Mouse (Mus musculus) gastrocnemius, postnatal 25 days (tissue): ENCODE results near the gene Cstb. TPM values are rescaled to one million over a fixed set of nuclear protein-coding genes. Genes with fewer than 3 reads are reported as not detected.
"Not testable (repeated sequence)": the region's sequence is repeated elsewhere in the genome, so short reads cannot be mapped to it uniquely, and the experiment has no call there.

Experiments used
- DNase-seq: peaks from one replicate; pipeline ENCODE4 v3.0.0; 2022
- total RNA-seq, 2 experiments: library from RNA; stranded (reverse); gene quantifications; 1 replicate in 1 of 2; 2 replicates in 1 of 2; pipeline ENCODE4 v1.2.3; 2021

Cstb gene
- total RNA-seq, 2 experiments from 2014 or later: 12.5 to 17.1 TPM

GRCm38 (mm10) chr10:78414936-78415335 lies 10.5 kb upstream of the Cstb start:
- DNase-seq: not testable (repeated sequence)

GRCm38 (mm10) chr10:78417888-78418287 lies 7.6 kb upstream of the Cstb start:
- DNase-seq: no peak

GRCm38 (mm10) chr10:78418791-78419190 lies 6.7 kb upstream of the Cstb start:
- no peak for DNase-seq

DNA sequence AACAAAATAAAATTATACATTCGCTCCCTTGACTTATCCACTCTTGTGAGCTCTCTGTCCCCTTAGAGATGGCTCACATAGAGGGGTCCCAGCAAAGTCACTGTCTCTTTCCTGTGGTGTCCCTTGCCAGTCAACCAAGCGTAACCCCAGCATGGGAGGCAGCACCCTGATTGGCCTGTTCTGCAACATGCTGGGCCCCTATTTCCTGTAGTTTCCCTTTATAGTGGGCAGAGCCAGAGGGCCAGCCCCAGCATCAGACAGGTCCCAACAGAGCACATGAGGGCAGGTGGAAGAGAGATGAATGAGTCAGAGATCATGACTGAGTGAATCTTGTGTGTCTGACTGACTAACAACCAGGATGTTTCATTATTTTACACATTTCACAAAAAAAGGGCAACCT lies 4.5 kb upstream of the Cstb start:
- DNase-seq: no peak

GRCm38 (mm10) chr10:78422614-78423013 lies 2.9 kb upstream of the Cstb start:
- no peak for DNase-seq

- no peak for DNase-seq
Observed at GRCm38 (mm10) chr10:78426117-78426735, 757 bp downstream of the Cstb start.

- no peak for DNase-seq
Observed at GRCm38 (mm10) chr10:78428070-78428469, 2.6 kb downstream of the Cstb start.

- no peak for DNase-seq
Observed at GRCm38 (mm10) chr10:78429180-78429579, 3.7 kb downstream of the Cstb start.

DNA sequence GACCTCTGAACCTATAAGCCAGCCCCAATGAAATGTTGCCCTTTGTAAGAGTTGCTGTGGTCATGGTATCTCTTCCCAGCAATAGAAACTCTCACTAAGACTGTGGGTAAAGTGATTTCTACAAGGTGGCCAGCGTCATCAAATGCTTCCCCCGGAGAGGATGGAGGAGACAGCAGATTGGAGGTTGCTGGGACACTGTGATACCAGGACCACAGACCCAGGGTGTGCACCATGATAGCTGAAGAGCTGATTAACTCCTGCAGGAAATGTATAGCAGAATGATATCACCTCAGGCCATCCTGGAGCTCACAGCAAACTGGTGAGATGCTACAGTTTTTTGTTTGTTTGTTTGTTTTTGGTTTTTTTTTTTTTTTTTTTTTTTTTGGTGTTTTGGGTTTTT lies 4.3 kb downstream of the Cstb start:
- DNase-seq: no peak

GRCm38 (mm10) chr10:78432853-78433252 lies 7.4 kb downstream of the Cstb start:
- DNase-seq: no peak

- peak; percentile 60 for DNase-seq
Observed at GRCm38 (mm10) chr10:78438094-78438493, 12.6 kb downstream of the Cstb start.

DNA sequence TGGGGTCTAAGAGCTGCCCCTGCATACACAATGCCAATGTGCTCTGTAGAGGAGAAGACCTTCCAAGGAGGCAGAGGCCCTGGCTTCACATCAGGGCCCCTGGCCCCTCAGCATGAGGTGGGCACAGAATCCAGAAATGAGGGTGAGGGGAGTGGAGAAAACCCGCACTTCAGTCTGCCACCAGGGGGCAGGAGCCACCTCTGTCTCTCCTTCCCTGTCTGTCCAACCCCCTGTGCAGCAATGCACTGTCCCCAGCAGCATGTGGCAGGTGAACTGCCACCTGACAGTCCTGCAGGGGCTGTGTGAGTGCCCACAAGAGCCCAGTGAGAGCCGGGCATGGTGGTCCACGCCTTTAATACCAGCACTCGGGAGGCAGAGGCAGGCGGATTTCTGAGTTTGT lies 14.1 kb downstream of the Cstb start:
- DNase-seq: no peak

GRCm38 (mm10) chr10:78439990-78440389 lies 14.5 kb downstream of the Cstb start:
- no peak for DNase-seq

DNA sequence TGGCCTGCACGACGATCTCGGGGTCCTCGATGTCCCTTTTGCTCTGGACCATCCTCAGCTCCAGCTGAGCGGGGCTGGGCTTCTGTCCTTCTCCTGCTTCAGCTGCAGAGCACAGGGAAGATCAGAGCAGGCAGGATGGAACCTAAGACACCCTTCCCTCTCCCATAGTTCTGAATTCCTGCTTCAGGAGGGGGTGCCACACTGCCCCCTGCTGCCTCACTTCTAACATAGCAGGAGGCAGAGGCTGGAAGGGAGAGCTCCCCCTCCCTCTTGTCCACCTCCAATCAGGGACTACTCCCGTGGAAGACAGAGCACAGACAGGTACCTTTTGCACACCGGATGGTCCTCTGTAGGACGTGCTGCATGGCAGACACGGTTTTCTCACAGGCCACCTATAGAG lies 15.3 kb downstream of the Cstb start:
- no peak for DNase-seq

DNA sequence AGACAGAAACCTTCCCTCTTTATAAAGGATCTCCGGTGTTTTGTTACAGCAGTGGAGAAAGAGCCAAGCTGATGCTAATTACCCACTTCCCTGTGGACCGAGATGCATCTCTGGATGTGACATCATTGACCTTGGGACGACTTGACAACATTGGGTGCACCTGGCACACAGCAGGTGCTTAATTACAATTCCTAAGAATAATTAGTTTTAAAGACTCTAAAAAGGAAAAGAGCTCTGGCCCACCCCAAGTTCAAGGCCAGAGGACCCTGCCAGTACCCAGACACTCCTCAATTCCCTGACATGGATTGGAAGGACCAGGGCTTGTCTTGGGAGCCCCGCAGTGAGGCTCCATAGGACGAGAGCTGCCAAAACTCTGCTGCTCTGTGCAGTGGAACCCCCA lies 16.1 kb downstream of the Cstb start:
- DNase-seq: no peak

GRCm38 (mm10) chr10:78442292-78442691 lies 16.8 kb downstream of the Cstb start:
- DNase-seq: no peak

DNA sequence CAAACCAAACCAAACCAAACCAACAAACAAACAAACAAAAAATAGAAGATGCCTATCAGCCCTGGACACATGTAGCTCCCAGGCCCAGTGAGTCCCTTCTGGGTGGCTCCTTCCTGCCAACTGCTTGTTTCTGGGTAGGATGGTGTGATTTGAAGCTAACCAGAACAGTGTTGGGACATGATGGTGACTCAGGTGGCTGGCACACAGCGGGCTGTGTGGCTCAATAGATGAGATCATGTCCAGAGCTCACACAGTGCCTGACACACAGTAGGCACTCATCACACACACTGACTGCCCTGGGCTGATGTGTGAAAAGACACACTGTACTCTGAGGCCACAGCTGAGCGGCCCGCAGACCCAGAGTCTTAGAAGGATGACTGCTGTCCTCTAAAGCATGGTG lies 20.7 kb downstream of the Cstb start:
- DNase-seq: no peak

DNA sequence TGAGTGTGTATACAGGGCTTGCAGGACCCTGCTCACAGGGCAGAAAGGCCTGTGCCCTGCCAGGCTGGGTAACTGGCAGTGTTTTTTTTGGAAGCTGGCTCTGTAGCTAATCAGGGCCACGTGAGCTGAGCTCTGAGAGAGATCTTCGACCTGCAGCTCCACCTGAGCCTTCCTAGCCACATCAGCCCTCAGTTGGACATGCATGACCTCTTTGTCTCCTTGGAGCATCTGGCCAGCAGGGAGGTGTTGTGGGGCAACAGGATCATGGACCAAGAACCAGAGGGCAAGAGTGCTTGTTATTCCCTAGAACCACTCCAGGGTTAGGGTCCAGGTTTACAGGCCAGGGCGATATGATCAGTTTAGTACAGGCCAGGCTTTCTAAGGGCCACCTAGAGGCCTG lies 21.9 kb downstream of the Cstb start:
- DNase-seq: no peak

- DNase-seq: no peak
Observed at GRCm38 (mm10) chr10:78450761-78451160, 25.3 kb downstream of the Cstb start.

DNA sequence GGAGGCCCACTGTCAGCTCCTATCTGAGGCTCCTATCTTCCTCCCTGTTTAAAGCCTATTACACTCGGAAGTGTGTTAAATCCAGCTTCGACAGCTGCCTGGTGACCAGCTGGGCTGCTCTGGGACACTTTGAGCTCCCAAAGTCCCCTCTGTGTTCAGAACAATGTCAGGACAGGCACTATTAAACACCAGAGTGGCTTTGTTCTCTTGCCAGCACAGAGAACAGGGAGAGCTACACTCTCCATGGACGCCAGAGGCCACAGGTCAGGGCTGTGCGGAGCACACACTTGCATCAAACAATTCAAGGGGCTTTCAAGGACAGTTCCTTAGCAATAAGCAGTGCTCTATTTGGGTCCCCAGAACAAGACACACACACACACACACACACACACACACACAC lies 27.2 kb downstream of the Cstb start:
- DNase-seq: no peak

- DNase-seq: no peak
Observed at GRCm38 (mm10) chr10:78456696-78457095, 31.2 kb downstream of the Cstb start.

GRCm38 (mm10) chr10:78457495-78458347 lies 32.3 kb downstream of the Cstb start:
- DNase-seq: peak; percentile 78

GRCm38 (mm10) chr10:78458348-78459111 lies 33.1 kb downstream of the Cstb start:
- DNase-seq: peak; percentile 71
